Mouse (Mus musculus): Measurements from ENCODE around the gene Btnl10. TPM values are rescaled to one million over a fixed set of nuclear protein-coding genes. Genes with fewer than 3 reads are reported as not detected.

The Btnl10 gene
- not detected for polyA plus RNA-seq (2015; fragmentation: Illumina TruSeq; extraction: RNeasy Lipid Tissue Mini Kit (QIAGEN cat#74804); ENCODE audit: low read depth, low replicate concordance)

DNA sequence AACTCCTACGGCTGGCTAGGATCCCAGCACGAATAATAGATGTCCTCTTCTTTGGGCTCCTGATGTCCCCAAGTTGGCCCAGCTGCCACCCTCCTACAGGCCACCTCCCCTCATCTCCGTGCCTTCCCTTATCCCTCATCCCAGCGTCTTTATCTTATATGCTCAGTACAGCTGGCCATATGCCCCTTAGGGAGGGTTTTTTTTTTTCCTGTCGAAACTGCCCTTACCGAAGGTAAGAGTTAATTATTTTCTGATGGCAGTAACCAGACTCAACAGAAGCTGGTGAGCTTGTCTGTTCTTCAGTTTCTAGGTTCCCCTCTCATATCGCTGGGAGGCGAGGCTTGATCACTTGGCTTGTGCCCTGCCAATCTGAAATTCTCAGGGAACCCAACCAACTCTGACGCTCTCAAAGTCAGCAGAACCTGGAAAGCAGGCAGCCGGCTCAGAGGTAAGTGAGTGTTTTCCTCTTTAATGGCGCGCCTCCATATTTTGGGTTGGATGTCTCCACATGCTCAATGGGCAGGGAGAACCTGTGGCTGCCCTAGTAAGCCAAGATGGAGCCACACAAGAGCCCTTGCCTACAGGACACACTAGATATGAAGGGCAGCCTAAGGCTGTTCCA, at the start of gene Btnl10:
Gene Btnl10 (plus strand): TSS at position 164 of the 622 bp plus-strand sequence.

GRCm38 (mm10) chr11:58903511-58904409, 13.9 kb upstream of the Btnl10 start, which contains the start of gene Zfp39:
Zfp39 (minus strand) TSS chr11:58904225.

GRCm38 (mm10) chr11:58938322-58939087, 20.8 kb downstream of the Btnl10 start, which contains the start of gene Rnf187:
Rnf187 (minus strand) TSS chr11:58938916.

DNA sequence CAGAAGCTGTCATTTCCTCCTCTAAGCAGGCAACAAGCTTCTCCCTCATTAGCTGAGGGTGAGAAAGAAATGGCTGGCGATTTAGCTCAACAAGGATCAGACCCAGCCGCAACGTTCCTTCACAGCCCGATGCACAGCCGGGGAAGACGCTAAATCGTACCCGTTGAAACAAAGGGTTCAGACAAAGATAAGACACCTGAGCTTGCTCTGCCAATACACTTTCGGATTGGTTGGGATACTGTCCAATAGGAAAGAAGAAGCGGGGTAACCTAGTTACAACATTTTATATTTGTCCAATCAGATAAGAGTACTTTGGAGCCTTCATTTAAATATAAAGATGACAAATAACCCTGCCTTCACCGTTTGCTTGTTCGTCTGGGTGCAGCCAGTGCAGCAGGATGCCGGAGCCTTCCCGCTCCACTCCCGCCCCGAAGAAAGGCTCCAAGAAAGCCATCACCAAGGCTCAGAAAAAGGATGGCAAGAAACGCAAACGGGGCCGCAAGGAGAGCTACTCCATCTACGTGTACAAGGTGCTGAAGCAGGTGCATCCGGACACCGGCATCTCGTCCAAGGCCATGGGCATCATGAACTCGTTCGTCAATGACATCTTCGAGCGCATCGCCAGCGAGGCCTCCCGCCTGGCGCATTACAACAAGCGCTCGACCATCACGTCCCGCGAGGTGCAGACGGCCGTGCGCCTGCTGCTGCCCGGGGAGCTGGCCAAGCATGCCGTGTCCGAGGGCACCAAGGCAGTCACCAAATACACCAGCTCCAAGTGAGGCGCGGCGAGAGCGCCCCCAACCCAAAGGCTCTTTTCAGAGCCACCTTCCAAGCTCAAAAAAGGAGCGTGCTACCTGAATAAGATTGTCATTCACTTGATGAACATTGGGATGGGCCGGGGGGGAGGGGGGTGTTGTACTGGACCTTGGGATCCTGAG, 31.1 kb downstream of the Btnl10 start, which contains the start of gene Hist3h2ba:
Gene Hist3h2ba (plus strand): TSS at position 379 of the 938 bp plus-strand sequence.

GRCm38 (mm10) chr11:58954420-58955142, 36.9 kb downstream of the Btnl10 start, which contains the start of the genes Hist3h2a and Trim17:
Hist3h2a (plus strand) TSS chr11:58954685.
Trim17 (plus strand) TSS chr11:58954685.

Other genes with a start within 250 kb of the Btnl10 start
- gene Olfr320, start 236.8 kb upstream of the Btnl10 start, polyA plus RNA-seq (2015; fragmentation: Illumina TruSeq; extraction: RNeasy Lipid Tissue Mini Kit (QIAGEN cat#74804); ENCODE audit: low read depth, low replicate concordance), result not detected
- not detected for gene Olfr319, start 218.7 kb upstream of the Btnl10 start, polyA plus RNA-seq (2015; fragmentation: Illumina TruSeq; extraction: RNeasy Lipid Tissue Mini Kit (QIAGEN cat#74804); ENCODE audit: low read depth, low replicate concordance)
- not detected for gene Olfr318, start 193.9 kb upstream of the Btnl10 start, polyA plus RNA-seq (2015; fragmentation: Illumina TruSeq; extraction: RNeasy Lipid Tissue Mini Kit (QIAGEN cat#74804); ENCODE audit: low read depth, low replicate concordance)
- gene Olfr317, start 178.7 kb upstream of the Btnl10 start, polyA plus RNA-seq (2015; fragmentation: Illumina TruSeq; extraction: RNeasy Lipid Tissue Mini Kit (QIAGEN cat#74804); ENCODE audit: low read depth, low replicate concordance), result not detected
- gene Olfr316, start 165.2 kb upstream of the Btnl10 start, polyA plus RNA-seq (2015; fragmentation: Illumina TruSeq; extraction: RNeasy Lipid Tissue Mini Kit (QIAGEN cat#74804); ENCODE audit: low read depth, low replicate concordance), result 1.3 TPM
- not detected for gene Olfr315, start 144.7 kb upstream of the Btnl10 start, polyA plus RNA-seq (2015; fragmentation: Illumina TruSeq; extraction: RNeasy Lipid Tissue Mini Kit (QIAGEN cat#74804); ENCODE audit: low read depth, low replicate concordance)
- not detected for gene Olfr314, start 135.0 kb upstream of the Btnl10 start, polyA plus RNA-seq (2015; fragmentation: Illumina TruSeq; extraction: RNeasy Lipid Tissue Mini Kit (QIAGEN cat#74804); ENCODE audit: low read depth, low replicate concordance)
- 10.0 TPM for gene Fam183b, start 115.9 kb upstream of the Btnl10 start, polyA plus RNA-seq (2015; fragmentation: Illumina TruSeq; extraction: RNeasy Lipid Tissue Mini Kit (QIAGEN cat#74804); ENCODE audit: low read depth, low replicate concordance)
- not detected for gene Olfr313, start 102.9 kb upstream of the Btnl10 start, polyA plus RNA-seq (2015; fragmentation: Illumina TruSeq; extraction: RNeasy Lipid Tissue Mini Kit (QIAGEN cat#74804); ENCODE audit: low read depth, low replicate concordance)
- not detected for gene Olfr312, start 88.7 kb upstream of the Btnl10 start, polyA plus RNA-seq (2015; fragmentation: Illumina TruSeq; extraction: RNeasy Lipid Tissue Mini Kit (QIAGEN cat#74804); ENCODE audit: low read depth, low replicate concordance)
- gene Olfr311, start 78.7 kb upstream of the Btnl10 start, polyA plus RNA-seq (2015; fragmentation: Illumina TruSeq; extraction: RNeasy Lipid Tissue Mini Kit (QIAGEN cat#74804); ENCODE audit: low read depth, low replicate concordance), result not detected
- gene Gm12258, start 70.8 kb upstream of the Btnl10 start, polyA plus RNA-seq (2015; fragmentation: Illumina TruSeq; extraction: RNeasy Lipid Tissue Mini Kit (QIAGEN cat#74804); ENCODE audit: low read depth, low replicate concordance), result 18.0 TPM
- gene 2810021J22Rik, start 50.7 kb upstream of the Btnl10 start, polyA plus RNA-seq (2015; fragmentation: Illumina TruSeq; extraction: RNeasy Lipid Tissue Mini Kit (QIAGEN cat#74804); ENCODE audit: low read depth, low replicate concordance), result 7.1 TPM
- 5.3 TPM for gene Zfp39, start 13.7 kb upstream of the Btnl10 start, polyA plus RNA-seq (2015; fragmentation: Illumina TruSeq; extraction: RNeasy Lipid Tissue Mini Kit (QIAGEN cat#74804); ENCODE audit: low read depth, low replicate concordance)
- 331 TPM for gene Rnf187, start 21.0 kb downstream of the Btnl10 start, polyA plus RNA-seq (2015; fragmentation: Illumina TruSeq; extraction: RNeasy Lipid Tissue Mini Kit (QIAGEN cat#74804); ENCODE audit: low read depth, low replicate concordance)
- 67.2 TPM for gene Hist3h2ba, start 31.0 kb downstream of the Btnl10 start, polyA plus RNA-seq (2015; fragmentation: Illumina TruSeq; extraction: RNeasy Lipid Tissue Mini Kit (QIAGEN cat#74804); ENCODE audit: low read depth, low replicate concordance)
- gene Hist3h2a, start 36.8 kb downstream of the Btnl10 start, polyA plus RNA-seq (2015; fragmentation: Illumina TruSeq; extraction: RNeasy Lipid Tissue Mini Kit (QIAGEN cat#74804); ENCODE audit: low read depth, low replicate concordance), result 33.6 TPM
- gene Trim17, start 36.8 kb downstream of the Btnl10 start, polyA plus RNA-seq (2015; fragmentation: Illumina TruSeq; extraction: RNeasy Lipid Tissue Mini Kit (QIAGEN cat#74804); ENCODE audit: low read depth, low replicate concordance), result 5.9 TPM
- 17.7 TPM for gene Trim11, start 60.2 kb downstream of the Btnl10 start, polyA plus RNA-seq (2015; fragmentation: Illumina TruSeq; extraction: RNeasy Lipid Tissue Mini Kit (QIAGEN cat#74804); ENCODE audit: low read depth, low replicate concordance)
- 1.5 TPM for gene Obscn, start 218.5 kb downstream of the Btnl10 start, polyA plus RNA-seq (2015; fragmentation: Illumina TruSeq; extraction: RNeasy Lipid Tissue Mini Kit (QIAGEN cat#74804); ENCODE audit: low read depth, low replicate concordance)
- gene Iba57, start 245.8 kb downstream of the Btnl10 start, polyA plus RNA-seq (2015; fragmentation: Illumina TruSeq; extraction: RNeasy Lipid Tissue Mini Kit (QIAGEN cat#74804); ENCODE audit: low read depth, low replicate concordance), result 5.8 TPM

Measured in brain, adult 10 weeks (tissue).